Mouse (Mus musculus) cerebellum, postnatal 25 days (tissue): ENCODE measurements around the gene Slc26a3.

Experiments used
- DNase-seq, 2 experiments: peaks; one replicate each; pipeline ENCODE4 v3.0.0; 2021; ENCODE audit warnings: mixed read lengths in 2 of 2

The Slc26a3 gene

GRCm38 (mm10) chr12:31390571-31390970 is at the start of gene Slc26a3:
Gene Slc26a3 (plus strand): TSS chr12:31390871.
- no peak for DNase-seq

- DNase-seq, result no peak
Measured at GRCm38 (mm10) chr12:31350191-31350943, 40.3 kb upstream of the Slc26a3 start.

- peak; percentile 96 to 97 for DNase-seq
Measured at GRCm38 (mm10) chr12:31350944-31351928, 39.4 kb upstream of the Slc26a3 start, which contains the start of gene Dld. Gene Dld (minus strand): TSS chr12:31351453.

GRCm38 (mm10) chr12:31366428-31366827 is 24.2 kb upstream of the Slc26a3 start:
- DNase-seq, result no peak

GRCm38 (mm10) chr12:31367721-31368120 is 22.9 kb upstream of the Slc26a3 start:
- DNase-seq, result no peak

- DNase-seq, result no peak
Measured at GRCm38 (mm10) chr12:31369118-31369517, 21.6 kb upstream of the Slc26a3 start.

- DNase-seq, result no peak
Measured at GRCm38 (mm10) chr12:31369656-31370055, 21.0 kb upstream of the Slc26a3 start.

- peak; percentile 49 to 72 for DNase-seq
Measured at GRCm38 (mm10) chr12:31374603-31375282, 15.9 kb upstream of the Slc26a3 start.

GRCm38 (mm10) chr12:31375283-31375615 is 15.4 kb upstream of the Slc26a3 start:
- DNase-seq, result no peak

- peak in 1 of 2 experiments; percentile 15 for DNase-seq
Measured at GRCm38 (mm10) chr12:31376326-31376950, 14.2 kb upstream of the Slc26a3 start.

GRCm38 (mm10) chr12:31377241-31377640 is 13.4 kb upstream of the Slc26a3 start:
- no peak for DNase-seq

GRCm38 (mm10) chr12:31380878-31381277 is 9.8 kb upstream of the Slc26a3 start:
- DNase-seq, result peak in 1 of 2 experiments; percentile 37

GRCm38 (mm10) chr12:31382451-31382850 is 8.2 kb upstream of the Slc26a3 start:
- DNase-seq, result no peak

- DNase-seq, result no peak
Measured at GRCm38 (mm10) chr12:31387303-31387702, 3.4 kb upstream of the Slc26a3 start.

- no peak for DNase-seq
Measured at GRCm38 (mm10) chr12:31391696-31392095, 1.0 kb downstream of the Slc26a3 start.

- no peak for DNase-seq
Measured at GRCm38 (mm10) chr12:31395895-31396294, 5.2 kb downstream of the Slc26a3 start.

GRCm38 (mm10) chr12:31397709-31398108 is 7.0 kb downstream of the Slc26a3 start:
- no peak for DNase-seq

GRCm38 (mm10) chr12:31400821-31401220 is 10.2 kb downstream of the Slc26a3 start:
- no peak for DNase-seq

GRCm38 (mm10) chr12:31401930-31402329 is 11.3 kb downstream of the Slc26a3 start:
- no peak for DNase-seq

- DNase-seq, result no peak
Measured at GRCm38 (mm10) chr12:31404575-31405240, 14.0 kb downstream of the Slc26a3 start.

- no peak for DNase-seq
Measured at GRCm38 (mm10) chr12:31415971-31416370, 25.3 kb downstream of the Slc26a3 start.
